Mouse (Mus musculus) kidney, adult 18-20 months (tissue): ENCODE data around the gene Rasa2.
"Not testable (repeated sequence)": the region's sequence is repeated elsewhere in the genome, so short reads cannot be mapped to it uniquely, and the experiment has no call there.

ENCODE experiments used
- DNase-seq: peaks from one replicate; pipeline ENCODE4 v3.0.0; 2021

Rasa2 gene

GRCm38 (mm10) chr9:96583076-96583475, 48.3 kb downstream of the Rasa2 start:
- no peak for DNase-seq

GRCm38 (mm10) chr9:96578190-96578589, 53.2 kb downstream of the Rasa2 start:
- DNase-seq = no peak

- no peak for DNase-seq
These were observed 53.7 kb downstream of the Rasa2 start for GRCm38 (mm10) chr9:96577674-96578073.

- no peak for DNase-seq
These were observed 58.2 kb downstream of the Rasa2 start for GRCm38 (mm10) chr9:96573252-96573651.

- no peak for DNase-seq
These were observed 58.7 kb downstream of the Rasa2 start for GRCm38 (mm10) chr9:96572754-96573153.

GRCm38 (mm10) chr9:96566470-96566996, 64.9 kb downstream of the Rasa2 start:
- no peak for DNase-seq

- DNase-seq = no peak
These were observed 67.9 kb downstream of the Rasa2 start for GRCm38 (mm10) chr9:96563501-96563900.

GRCm38 (mm10) chr9:96559148-96559547, 72.3 kb downstream of the Rasa2 start:
- no peak for DNase-seq

GRCm38 (mm10) chr9:96558594-96558993, 72.8 kb downstream of the Rasa2 start:
- no peak for DNase-seq

- DNase-seq = no peak
These were observed 77.3 kb downstream of the Rasa2 start for GRCm38 (mm10) chr9:96554095-96554494.

GRCm38 (mm10) chr9:96545410-96545809, 86.0 kb downstream of the Rasa2 start:
- no peak for DNase-seq

- peak; percentile 25 for DNase-seq
These were observed 87.5 kb downstream of the Rasa2 start for GRCm38 (mm10) chr9:96543643-96544640.

GRCm38 (mm10) chr9:96538916-96539315, 92.5 kb downstream of the Rasa2 start:
- DNase-seq = no peak

GRCm38 (mm10) chr9:96537615-96537919, 93.8 kb downstream of the Rasa2 start:
- no peak for DNase-seq

- peak; percentile 20 for DNase-seq
These were observed 94.4 kb downstream of the Rasa2 start for GRCm38 (mm10) chr9:96536895-96537614.

- DNase-seq = not testable (repeated sequence)
These were observed 95.3 kb downstream of the Rasa2 start for GRCm38 (mm10) chr9:96536093-96536492.

GRCm38 (mm10) chr9:96535431-96535830, 96.0 kb downstream of the Rasa2 start:
- DNase-seq = no peak

- DNase-seq = no peak
These were observed 97.2 kb downstream of the Rasa2 start for GRCm38 (mm10) chr9:96534256-96534655.

- no peak for DNase-seq
These were observed 97.9 kb downstream of the Rasa2 start for GRCm38 (mm10) chr9:96533476-96533875.

- no peak for DNase-seq
These were observed 98.9 kb downstream of the Rasa2 start for GRCm38 (mm10) chr9:96532531-96532930.

GRCm38 (mm10) chr9:96530674-96531081, 100.7 kb downstream of the Rasa2 start:
- peak; percentile 45 for DNase-seq

GRCm38 (mm10) chr9:96529961-96530673, 101.3 kb downstream of the Rasa2 start:
- no peak for DNase-seq

GRCm38 (mm10) chr9:96526011-96526410, 105.4 kb downstream of the Rasa2 start:
- DNase-seq = no peak
